Mouse (Mus musculus): ENCODE measurements around the gene Vpreb2.
"Not testable (repeated sequence)": the region's sequence is repeated elsewhere in the genome, so short reads cannot be mapped to it uniquely, and the experiment has no call there.

Vpreb2 gene

GRCm38 (mm10) chr16:17999668-18000067, 19.4 kb downstream of the Vpreb2 start:
- no peak for DNase-seq

- DNase-seq = peak; percentile 10
Observed at GRCm38 (mm10) chr16:18004589-18004988, 24.4 kb downstream of the Vpreb2 start.

DNA sequence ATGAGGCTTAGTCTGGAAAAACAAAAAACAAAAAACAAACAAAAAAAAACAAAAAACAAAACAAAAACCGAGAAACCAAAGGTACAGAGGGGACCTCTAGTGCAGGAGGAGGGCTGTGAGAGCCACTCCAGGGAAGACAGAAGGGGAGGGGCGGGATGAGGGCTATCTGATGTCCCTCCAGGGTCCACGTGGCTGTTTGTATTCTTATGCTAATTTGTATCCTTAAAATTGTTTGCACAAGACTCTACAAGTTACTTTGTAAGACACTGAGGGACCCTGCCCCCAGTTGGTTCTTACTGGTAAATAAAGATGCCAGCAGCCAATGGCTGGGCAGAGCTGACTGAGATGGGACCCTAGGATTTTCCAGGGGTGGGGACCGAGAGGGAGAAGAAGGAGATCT, 26.9 kb downstream of the Vpreb2 start:
- DNase-seq = no peak

DNA sequence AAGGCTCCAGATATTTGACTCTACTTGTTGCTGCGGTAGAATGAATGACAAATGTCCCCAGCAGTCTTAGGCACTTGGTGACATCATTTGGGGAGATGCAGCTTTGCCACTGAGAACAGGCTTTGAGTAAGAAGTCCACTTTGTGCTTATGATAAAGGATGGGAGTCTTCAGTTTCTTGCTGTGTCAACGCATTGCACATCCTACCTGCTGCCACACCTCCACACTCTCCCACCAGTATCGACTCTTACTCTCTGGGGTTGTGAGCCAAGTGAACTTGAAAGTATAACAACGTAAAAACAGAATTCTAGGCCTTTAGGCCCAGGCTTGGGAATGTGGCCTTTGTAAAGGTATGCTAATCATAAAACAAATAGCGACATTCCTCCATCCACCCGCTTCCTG, 30.9 kb downstream of the Vpreb2 start:
- DNase-seq = no peak

GRCm38 (mm10) chr16:18016482-18016881, 36.3 kb downstream of the Vpreb2 start:
- DNase-seq = not testable (repeated sequence)

DNA sequence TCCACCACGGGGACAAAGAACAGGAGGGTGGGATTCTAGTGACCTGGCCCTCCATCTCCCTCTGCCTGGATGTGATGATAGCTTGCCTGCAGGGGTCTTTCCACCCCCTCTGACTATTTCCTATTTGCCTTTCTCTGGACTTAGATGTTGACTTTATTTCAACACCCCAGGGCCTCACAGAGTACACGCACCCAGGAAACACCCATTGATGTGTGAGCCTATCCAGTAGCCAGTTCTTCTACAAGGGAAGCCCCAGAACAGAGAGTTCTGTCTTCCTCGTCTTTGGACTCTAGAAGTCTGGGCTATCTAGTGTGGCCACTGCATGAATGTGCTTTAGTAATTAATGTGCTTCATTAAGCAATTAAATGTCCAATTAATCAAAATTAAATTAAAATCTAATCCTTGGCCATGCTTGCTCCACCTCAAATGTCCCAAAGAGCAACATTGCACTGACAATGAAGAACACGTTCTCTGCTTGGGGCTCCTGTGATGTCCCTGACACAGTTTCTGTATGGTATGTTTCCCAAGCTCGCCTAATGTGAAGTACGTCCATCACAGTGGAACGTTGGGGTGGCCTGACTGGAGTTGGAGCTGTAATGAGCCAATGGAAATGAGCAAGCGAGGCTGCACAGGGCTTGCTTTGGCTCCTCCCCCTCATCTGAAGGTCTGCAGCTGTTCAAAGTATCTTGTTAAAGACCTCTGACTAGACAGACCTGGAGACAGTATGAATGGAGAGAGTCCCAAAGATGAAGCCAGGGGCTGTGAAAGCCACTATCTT, 42.7 kb downstream of the Vpreb2 start:
- no peak for DNase-seq

GRCm38 (mm10) chr16:18027371-18027770, 47.1 kb downstream of the Vpreb2 start:
- DNase-seq = no peak

Measured in thymus, postnatal 25 days (tissue).